Mouse (Mus musculus): ENCODE results near the gene Fgfr4. TPM values are rescaled to one million over a fixed set of nuclear protein-coding genes. Genes with fewer than 3 reads are reported as not detected.

Fgfr4 gene
- polyA plus RNA-seq, 1 experiment from 2014 or later: 6.9 TPM

GRCm38 (mm10) chr13:55204667-55205389, 52.4 kb downstream of the Fgfr4 start:
- Histone ChIP-seq H3K36me3 (ENCODE audit: control insufficient read depth, insufficient read depth) (no peaks in the 10 kb centered on the region), H3K4me3 (ENCODE audit: low read depth, low read length) (no peak overlapping the region), H3K9me3 (replicated peaks; ENCODE audit: control insufficient read depth, low read length) (no peaks in the 10 kb centered on the region), H3K4me1 (ENCODE audit: control insufficient read depth, low read depth, low read length) (peaks cover 9% of the 10 kb centered on the region), H3K4me2 (ENCODE audit: low read depth, low read length) (no peak overlapping the region), H3K9ac (ENCODE audit: low read depth, low read length) (no peak overlapping the region), H3K27me3 (ENCODE audit: control insufficient read depth, insufficient read depth, low read depth, low read length) (no peaks in the 10 kb centered on the region), H3K27ac (ENCODE audit: low read length) (no peak overlapping the region)
- no peak for ATAC-seq (ENCODE audit: low read depth)
- WGBS (ENCODE audit: insufficient replicate concordance): 56% methylated on average over 8 of the region's 11 CpGs

- Histone ChIP-seq H3K27ac (ENCODE audit: low read length) (no peak overlapping the region), H3K36me3 (ENCODE audit: control insufficient read depth, insufficient read depth) (no peaks in the 10 kb centered on the region), H3K4me2 (ENCODE audit: low read depth, low read length) (no peak overlapping the region), H3K9me3 (replicated peaks; ENCODE audit: control insufficient read depth, low read length) (no peaks in the 10 kb centered on the region), H3K4me1 (ENCODE audit: control insufficient read depth, low read depth, low read length) (peaks cover 17% of the 10 kb centered on the region), H3K4me3 (ENCODE audit: low read depth, low read length) (no peak overlapping the region), H3K27me3 (ENCODE audit: control insufficient read depth, insufficient read depth, low read depth, low read length) (no peaks in the 10 kb centered on the region), H3K9ac (ENCODE audit: low read depth, low read length) (no peak overlapping the region)
- WGBS (ENCODE audit: insufficient replicate concordance): 75% methylated on average over 6 of the region's 6 CpGs
- ATAC-seq (ENCODE audit: low read depth): no peak
These were observed 53.2 kb downstream of the Fgfr4 start for GRCm38 (mm10) chr13:55205448-55206205.

GRCm38 (mm10) chr13:55208837-55209648, 56.6 kb downstream of the Fgfr4 start:
- Histone ChIP-seq H3K4me2 (ENCODE audit: low read depth, low read length) (no peak overlapping the region), H3K27ac (ENCODE audit: low read length) (no peak overlapping the region), H3K9me3 (replicated peaks; ENCODE audit: control insufficient read depth, low read length) (no peaks in the 10 kb centered on the region), H3K4me1 (ENCODE audit: control insufficient read depth, low read depth, low read length) (peaks cover 32% of the 10 kb centered on the region), H3K9ac (ENCODE audit: low read depth, low read length) (no peak overlapping the region), H3K36me3 (ENCODE audit: control insufficient read depth, insufficient read depth) (peaks cover 4% of the 10 kb centered on the region; the same call in 1 of the 2 replicates), H3K27me3 (ENCODE audit: control insufficient read depth, insufficient read depth, low read depth, low read length) (no peaks in the 10 kb centered on the region), H3K4me3 (ENCODE audit: low read depth, low read length) (no peak overlapping the region)
- ATAC-seq (ENCODE audit: low read depth): no peak
- WGBS (ENCODE audit: insufficient replicate concordance): 73% methylated on average over 13 of the region's 13 CpGs

- Histone ChIP-seq H3K4me3 (ENCODE audit: low read depth, low read length) (peak within 1 kb of the TSS; percentile 88), H3K27me3 (ENCODE audit: control insufficient read depth, insufficient read depth, low read depth, low read length) (no peaks in the 10 kb centered on the region), H3K9me3 (replicated peaks; ENCODE audit: control insufficient read depth, low read length) (no peaks in the 10 kb centered on the region), H3K9ac (ENCODE audit: low read depth, low read length) (peak within 1 kb of the TSS; percentile 95), H3K27ac (ENCODE audit: low read length) (peak within 1 kb of the TSS; percentile 93), H3K36me3 (ENCODE audit: control insufficient read depth, insufficient read depth) (peaks cover 4% of the 10 kb centered on the region; the same call in 1 of the 2 replicates), H3K4me1 (ENCODE audit: control insufficient read depth, low read depth, low read length) (peaks cover 39% of the 10 kb centered on the region), H3K4me2 (ENCODE audit: low read depth, low read length) (peak within 1 kb of the TSS; percentile 100)
- WGBS (ENCODE audit: insufficient replicate concordance): 57% methylated on average over 31 of the region's 31 CpGs
- ATAC-seq (ENCODE audit: low read depth): no peak
These were observed 57.3 kb downstream of the Fgfr4 start, which contains the start of gene Nsd1 for GRCm38 (mm10) chr13:55209649-55210192. Gene Nsd1, plus strand, starts transcription at chr13:55209782.

- H3K36me3 ChIP-seq (ENCODE audit: control insufficient read depth, insufficient read depth): peaks cover 4% of the 10 kb centered on the region; the same call in 1 of the 2 replicates
- H3K4me1 ChIP-seq (ENCODE audit: control insufficient read depth, low read depth, low read length): peaks cover 40% of the 10 kb centered on the region
- peak overlapping the region; percentile 93 for H3K27ac ChIP-seq (ENCODE audit: low read length)
- no peaks in the 10 kb centered on the region for H3K27me3 ChIP-seq (ENCODE audit: control insufficient read depth, insufficient read depth, low read depth, low read length)
- peak overlapping the region; percentile 95 for H3K9ac ChIP-seq (ENCODE audit: low read depth, low read length)
- ATAC-seq (ENCODE audit: low read depth): peak; percentile 23
- 3% methylated on average over 74 of the region's 77 CpGs for WGBS (ENCODE audit: insufficient replicate concordance)
- H3K4me3 ChIP-seq (ENCODE audit: low read depth, low read length): peak overlapping the region; percentile 88
- H3K4me2 ChIP-seq (ENCODE audit: low read depth, low read length): peak overlapping the region; percentile 100
- H3K9me3 ChIP-seq (replicated peaks; ENCODE audit: control insufficient read depth, low read length): no peaks in the 10 kb centered on the region
These were observed 57.9 kb downstream of the Fgfr4 start for GRCm38 (mm10) chr13:55210193-55210970.

GRCm38 (mm10) chr13:55210971-55211220, 58.5 kb downstream of the Fgfr4 start:
- Histone ChIP-seq H3K4me1 (ENCODE audit: control insufficient read depth, low read depth, low read length) (peaks cover 44% of the 10 kb centered on the region), H3K27me3 (ENCODE audit: control insufficient read depth, insufficient read depth, low read depth, low read length) (no peaks in the 10 kb centered on the region), H3K4me3 (ENCODE audit: low read depth, low read length) (peak overlapping the region; percentile 88), H3K4me2 (ENCODE audit: low read depth, low read length) (peak overlapping the region; percentile 100), H3K36me3 (ENCODE audit: control insufficient read depth, insufficient read depth) (peaks cover 4% of the 10 kb centered on the region; the same call in 1 of the 2 replicates), H3K27ac (ENCODE audit: low read length) (peak overlapping the region; percentile 93), H3K9me3 (replicated peaks; ENCODE audit: control insufficient read depth, low read length) (no peaks in the 10 kb centered on the region), H3K9ac (ENCODE audit: low read depth, low read length) (peak overlapping the region; percentile 95)
- under 1% methylated on average over 17 of the region's 17 CpGs for WGBS (ENCODE audit: insufficient replicate concordance)
- ATAC-seq (ENCODE audit: low read depth): peak; percentile 56

- H3K4me1 ChIP-seq (ENCODE audit: control insufficient read depth, low read depth, low read length): peaks cover 49% of the 10 kb centered on the region
- ATAC-seq (ENCODE audit: low read depth): peak; percentile 80
- no peaks in the 10 kb centered on the region for H3K27me3 ChIP-seq (ENCODE audit: control insufficient read depth, insufficient read depth, low read depth, low read length)
- no peaks in the 10 kb centered on the region for H3K9me3 ChIP-seq (replicated peaks; ENCODE audit: control insufficient read depth, low read length)
- WGBS (ENCODE audit: insufficient replicate concordance): 0% methylated on average over 40 of the region's 93 CpGs
- peaks cover 6% of the 10 kb centered on the region for H3K36me3 ChIP-seq (ENCODE audit: control insufficient read depth, insufficient read depth)
- peak overlapping the region; percentile 95 for H3K9ac ChIP-seq (ENCODE audit: low read depth, low read length)
- peak overlapping the region; percentile 88 for H3K4me3 ChIP-seq (ENCODE audit: low read depth, low read length)
- peak overlapping the region; percentile 93 for H3K27ac ChIP-seq (ENCODE audit: low read length)
- H3K4me2 ChIP-seq (ENCODE audit: low read depth, low read length): peak overlapping the region; percentile 100
These were observed 59.0 kb downstream of the Fgfr4 start for GRCm38 (mm10) chr13:55211221-55212010.

Data from liver, embryonic 16.5 days (tissue).